ENCODE assay signal across 15 mouse cellular contexts in the genomic region with DNA sequence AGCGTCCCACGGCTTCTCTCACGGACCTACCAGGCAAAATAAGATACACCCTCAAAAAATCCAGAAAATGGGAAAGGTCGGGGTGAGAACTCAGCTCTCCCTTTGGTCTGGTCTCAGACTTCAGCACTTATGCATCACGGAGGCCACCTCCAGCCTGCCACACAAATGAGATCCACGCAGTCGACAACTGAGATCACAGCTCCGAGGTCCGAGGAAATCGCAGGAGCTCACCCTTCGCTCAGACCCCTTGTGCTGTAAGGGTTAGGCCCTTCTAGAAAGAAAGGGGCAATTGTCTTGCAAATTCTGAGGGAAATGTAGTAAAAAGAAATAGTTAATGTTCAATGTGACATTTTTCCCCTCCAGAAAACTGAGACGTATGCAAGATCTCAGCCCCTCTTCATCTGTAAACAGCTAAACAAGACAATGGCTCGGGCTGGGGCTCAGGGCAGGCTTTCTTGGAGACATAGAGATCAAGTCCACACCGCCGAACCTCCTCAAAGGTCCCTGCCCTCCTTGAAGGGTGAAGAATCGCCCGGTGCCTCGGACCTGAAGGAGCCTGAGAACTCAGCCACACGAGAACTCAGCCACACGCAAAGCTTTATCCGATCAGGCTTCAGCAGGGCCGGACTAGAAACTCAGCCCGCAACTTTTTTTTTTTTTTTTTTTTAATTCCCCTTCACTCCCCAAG. TPM values are rescaled to one million over a fixed set of nuclear protein-coding genes. Genes with fewer than 3 reads are reported as not detected.
DNase-seq lines count a peak whose midpoint lies in the region; ATAC-seq and TF ChIP-seq lines count a peak whose summit lies in the region.
"Had no signal": no experiment of that assay in that cellular context is flagged by ENCODE, and none has a peak within 500 bp of the region (broad histone marks: within the 10 kb centered on the region; RNA-seq: fewer than 3 reads in every experiment).

No protein-coding gene starts in this region.

- 1% methylated on average over 23 of the region's 23 CpGs for WGBS in hindbrain, embryonic 10.5 days
- 3% methylated on average over 23 of the region's 23 CpGs for WGBS in hindbrain, embryonic 12.5 days
- 4% methylated on average over 23 of the region's 23 CpGs for WGBS in limb, embryonic 11.5 days

- H3K9ac ChIP-seq in hindbrain, embryonic 12.5 days = no peak overlapping the region
- H3K9ac ChIP-seq in ES-E14 (ENCODE audit: insufficient read depth, low read depth, low read length, poor library complexity, severe bottlenecking) = no peak overlapping the region
- H3K9ac ChIP-seq in limb, embryonic 11.5 days (ENCODE audit: low read length) = peak overlapping the region; percentile 43; the same call in 1 of the 2 replicates
- H3K9ac ChIP-seq: liver, embryonic 13.5 days had no signal

- no peak for TF ChIP-seq POLR2A in brain, embryonic 14.5 days (IDR thresholded peaks at IDR 0.05; ENCODE audit: borderline replicate concordance, extremely low read depth, insufficient read depth, insufficient read length, poor library complexity, severe bottlenecking)

- in situ Hi-C loops in ES-E14 (cut with MboI; ENCODE audit: low sequenced_read_pairs in 2 of 2, unreplicated experiment in 2 of 2) = no loop called here

- no peak overlapping the region for H3K4me2 ChIP-seq in hindbrain, embryonic 12.5 days (replicated peaks)
- H3K4me2 ChIP-seq in limb, embryonic 11.5 days (ENCODE audit: low read depth, severe bottlenecking) = peak overlapping the region; percentile 33
- H3K4me2 ChIP-seq: liver, embryonic 13.5 days had no signal

- no peaks in the 10 kb centered on the region for H3K36me3 ChIP-seq in hindbrain, embryonic 10.5 days
- no peaks in the 10 kb centered on the region for H3K36me3 ChIP-seq in hindbrain, embryonic 12.5 days
- H3K36me3 ChIP-seq in ES-E14 (ENCODE audit: control insufficient read depth, insufficient read depth, low read length, poor library complexity, severe bottlenecking) = no peaks in the 10 kb centered on the region
- no peaks in the 10 kb centered on the region; the same call in 1 of the 2 replicates for H3K36me3 ChIP-seq in limb, embryonic 11.5 days (ENCODE audit: control insufficient read depth, insufficient read depth, low read length)
- H3K36me3 ChIP-seq: liver, embryonic 13.5 days had no signal

- peaks cover 10% of the 10 kb centered on the region for H3K4me1 ChIP-seq in hindbrain, embryonic 10.5 days (replicated peaks)
- H3K4me1 ChIP-seq in hindbrain, embryonic 12.5 days = peaks cover 5% of the 10 kb centered on the region; the same call in 1 of the 2 replicates
- peaks cover 0 to 2% of the 10 kb centered on the region in 2 experiments; a peak in 2 of 4 replicates for H3K4me1 ChIP-seq in ES-E14 (ENCODE audit: control insufficient read depth in 2 of 2, insufficient read depth in 2 of 2, low read length in 2 of 2, poor library complexity in 1 of 2)
- H3K4me1 ChIP-seq in limb, embryonic 11.5 days (ENCODE audit: control insufficient read depth, insufficient read depth, low read length) = peaks cover 21% of the 10 kb centered on the region
- H3K4me1 ChIP-seq: liver, embryonic 13.5 days had no signal

- ATAC-seq in hindbrain, embryonic 12.5 days (ENCODE audit: low FRiP score) = no peak
- no peak for ATAC-seq in limb, embryonic 11.5 days (ENCODE audit: insufficient number of reproducible peaks, low FRiP score, low TSS enrichment, low read depth)
- ATAC-seq: lung, postnatal 0 days had no signal

- H3K27ac ChIP-seq in hindbrain, embryonic 10.5 days = no peak overlapping the region
- H3K27ac ChIP-seq in hindbrain, embryonic 12.5 days = no peak overlapping the region
- H3K27ac ChIP-seq in ES-E14 (ENCODE audit: insufficient read depth, low read depth, low read length, poor library complexity, severe bottlenecking) = no peak overlapping the region
- H3K27ac ChIP-seq in limb, embryonic 11.5 days (replicated peaks; ENCODE audit: low read depth, low read length) = no peak overlapping the region
- H3K27ac ChIP-seq: liver, embryonic 13.5 days had no signal

- TF ChIP-seq CTCF in brain, embryonic 14.5 days (IDR thresholded peaks at IDR 0.05; ENCODE audit: borderline replicate concordance, extremely low read depth, insufficient read depth, insufficient read length) = no peak

- peak; percentile 49 for DNase-seq in hindbrain, embryonic 10.5 days (ENCODE audit: low spot score)
- no peak for DNase-seq in ES-E14 (ENCODE audit: low read depth, low spot score)
- peak; percentile 27 for DNase-seq in brain, embryonic 14.5 days (ENCODE audit: low read depth)
- DNase-seq in limb, embryonic 11.5 days (ENCODE audit: low spot score) = peak; percentile 62
- DNase-seq in adrenal gland, postnatal 36 days = no peak
- DNase-seq in gastrocnemius, postnatal 4 days (ENCODE audit: low spot score in 2 of 2) = no peak
- no peak for DNase-seq in kidney, postnatal 10 days
- DNase-seq: cerebellum, adult 11 months; heart, postnatal 4 days; liver, embryonic 13.5 days had no signal

- peaks cover 81% of the 10 kb centered on the region for H3K27me3 ChIP-seq in hindbrain, embryonic 10.5 days (ENCODE audit: insufficient read depth, poor library complexity, severe bottlenecking)
- H3K27me3 ChIP-seq in hindbrain, embryonic 12.5 days = peaks cover 82% of the 10 kb centered on the region
- H3K27me3 ChIP-seq in limb, embryonic 11.5 days (ENCODE audit: control insufficient read depth, insufficient read depth, low read length) = peaks cover 7% of the 10 kb centered on the region; the same call in 1 of the 2 replicates

- H3K9me3 ChIP-seq in hindbrain, embryonic 10.5 days = no peaks in the 10 kb centered on the region
- no peaks in the 10 kb centered on the region for H3K9me3 ChIP-seq in hindbrain, embryonic 12.5 days (replicated peaks)
- H3K9me3 ChIP-seq in ES-E14 (ENCODE audit: control insufficient read depth, insufficient read depth, low read depth, low read length) = no peaks in the 10 kb centered on the region
- H3K9me3 ChIP-seq in limb, embryonic 11.5 days (ENCODE audit: control insufficient read depth, low read length) = no peaks in the 10 kb centered on the region
- H3K9me3 ChIP-seq: liver, embryonic 13.5 days; megakaryocyte, embryonic 14.5 days had no signal

- H3K4me3 ChIP-seq in hindbrain, embryonic 10.5 days = no peak overlapping the region
- H3K4me3 ChIP-seq in hindbrain, embryonic 12.5 days = no peak overlapping the region
- no peak overlapping the region for H3K4me3 ChIP-seq in ES-E14 (ENCODE audit: insufficient read depth in 1 of 2, low read depth in 1 of 2, low read length in 2 of 2, poor library complexity in 1 of 2, severe bottlenecking in 1 of 2)
- no peak overlapping the region for H3K4me3 ChIP-seq in limb, embryonic 11.5 days (ENCODE audit: low read depth, low read length)
- H3K4me3 ChIP-seq: liver, embryonic 13.5 days had no signal

TF ChIP-seq in ES-E14, 5 proteins besides CTCF, POLR2A, EP300 and RAD21:
- TF ChIP-seq ZC3H11A (IDR thresholded peaks at IDR 0.05; ENCODE audit: borderline replicate concordance, low read depth, low read length) (no peak), ZNF384 (IDR thresholded peaks at IDR 0.05; ENCODE audit: low read depth, low read length) (0 out of 2 replicates have a peak, but pooled peaks have one; percentile 43)

RNA-seq across cellular contexts. Expression of a gene that starts 4.9 kb away (rescaled TPM):
- 2.2 and 2.3 TPM in 2 replicates for polyA plus RNA-seq in hindbrain, embryonic 10.5 days (2016; fragmentation: Nextera tagmentation; extraction: Ambion mirVana)
- polyA plus RNA-seq in hindbrain, embryonic 12.5 days (2016; fragmentation: Nextera tagmentation; extraction: Ambion mirVana) = 9.3 and 12.5 TPM in 2 replicates
- 0.85 and 1.4 TPM in 2 replicates for total RNA-seq in ES-E14 (2012; rRNA removed)
- polyA plus RNA-seq in brain, embryonic 14.5 days (2012; rRNA removed) = 3.1 and 4.2 TPM in 2 replicates
- 50.7 and 55.2 TPM in 2 replicates for polyA plus RNA-seq in limb, embryonic 11.5 days (2014; fragmentation: Nextera tagmentation; extraction: Ambion mirVana)
- total RNA-seq in adrenal gland, postnatal 36 days (2021) = under 1 TPM; 0.17 to 0.49 TPM
- total RNA-seq in gastrocnemius, postnatal 4 days (2021) = 100 to 1,000 TPM; 111 to 117 TPM
- polyA plus RNA-seq: activated CD4-positive, CD25-positive, alpha-beta regulatory T cell, adult 4 months; CD4-positive, CD25-positive, alpha-beta regulatory T cell, adult 4 months had no signal

Comparison
In these comparisons a context has a peak if more than half of its experiments do, and no peak if none do; other contexts are left out.
1. DNase-seq: peak in hindbrain, embryonic 10.5 days (single experiment), brain, embryonic 14.5 days (single experiment) and limb, embryonic 11.5 days (single experiment); none in ES-E14 (single experiment), adrenal gland, postnatal 36 days (0 of 2), gastrocnemius, postnatal 4 days (0 of 2) and kidney, postnatal 10 days (single experiment).